Mouse (Mus musculus) liver, adult (tissue): ENCODE data around the gene Sv2b.

ENCODE experiments used
- GATA4 ChIP-seq: IDR thresholded peaks from 2 replicates; pipeline ENCODE4 v1.6.1; 2014; ENCODE audit warnings: mild to moderate bottlenecking, low read length; ENCODE audit not compliant: insufficient replicate concordance

The Sv2b gene

GRCm38 (mm10) chr7:75302523-75303215 lies 6.4 kb downstream of the Sv2b start:
- TF ChIP-seq GATA4: no peak

DNA sequence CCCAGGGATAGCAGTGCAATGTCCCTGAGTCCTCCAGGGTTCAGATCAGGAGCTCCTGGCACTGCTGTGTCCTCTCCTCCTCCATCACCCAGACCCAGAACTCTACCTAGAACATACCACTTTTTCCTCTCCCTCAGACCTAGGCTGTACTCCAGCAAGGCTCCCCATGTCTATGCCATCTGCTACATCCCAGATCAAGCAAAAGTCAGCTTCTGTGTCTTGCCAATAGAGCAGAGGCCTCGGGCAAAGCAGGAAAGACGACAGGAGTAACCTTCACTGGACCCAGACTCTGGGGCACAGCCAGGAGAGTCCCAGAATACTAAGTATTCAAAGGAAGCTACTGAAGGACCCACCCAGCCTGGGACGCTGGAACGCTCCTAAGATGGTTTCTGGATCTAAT lies 9.8 kb downstream of the Sv2b start:
- TF ChIP-seq GATA4: no peak

DNA sequence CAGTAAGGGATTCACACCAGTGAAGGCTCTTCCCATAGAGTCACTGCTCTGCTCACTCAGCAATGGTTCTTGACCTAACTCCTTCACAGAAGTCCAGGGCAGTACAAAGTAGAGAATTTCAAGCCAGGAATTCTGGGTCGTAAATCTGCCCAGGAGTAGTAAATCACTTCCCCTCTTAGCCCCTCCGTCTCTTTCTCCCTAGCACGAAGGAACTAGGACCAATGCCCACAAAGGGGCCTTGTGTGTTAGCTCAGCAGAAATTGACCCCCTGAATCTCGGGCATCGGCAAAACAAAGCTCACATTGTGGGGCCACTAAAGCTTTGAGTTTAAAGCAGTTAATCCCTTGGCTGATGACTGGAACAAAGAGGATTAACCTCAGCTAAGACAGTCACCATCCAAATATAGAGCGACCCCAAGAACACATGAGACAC lies 12.4 kb downstream of the Sv2b start:
- no peak for TF ChIP-seq GATA4

DNA sequence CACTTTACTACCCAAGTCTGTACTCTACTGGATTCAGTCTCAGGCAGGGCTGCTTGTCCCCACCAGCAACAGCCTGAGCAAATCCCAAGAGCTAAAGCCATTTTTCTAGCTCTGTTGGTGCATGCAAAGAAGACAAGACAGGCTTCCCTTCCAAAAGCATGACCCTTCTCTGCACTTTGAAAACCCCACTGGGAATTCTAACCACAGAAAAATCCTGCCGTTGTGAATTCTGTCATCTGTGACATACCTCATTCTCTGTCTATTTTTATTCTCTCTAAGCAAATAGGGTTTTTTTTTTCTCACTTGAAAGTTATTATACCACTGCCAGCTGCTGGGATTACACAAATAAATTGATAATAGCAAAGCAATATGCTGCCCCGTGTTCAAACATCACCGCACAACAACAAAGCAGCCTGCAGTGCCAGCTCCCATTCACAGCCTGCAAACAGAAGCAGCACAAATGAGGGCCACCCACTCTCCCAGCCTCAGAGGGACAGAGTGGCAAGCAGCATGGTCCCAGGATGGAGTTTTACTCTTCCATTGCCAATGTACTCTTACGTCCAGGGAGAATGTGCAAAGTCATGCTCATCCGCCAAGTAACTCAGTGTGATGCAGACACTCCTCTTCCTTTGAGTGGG lies 13.7 kb downstream of the Sv2b start:
- TF ChIP-seq GATA4: no peak

- TF ChIP-seq GATA4: no peak
Measured at GRCm38 (mm10) chr7:75292246-75292645, 16.8 kb downstream of the Sv2b start.

- no peak for TF ChIP-seq GATA4
Measured at GRCm38 (mm10) chr7:75290554-75290953, 18.5 kb downstream of the Sv2b start.

- no peak for TF ChIP-seq GATA4
Measured at GRCm38 (mm10) chr7:75287237-75287636, 21.8 kb downstream of the Sv2b start.

DNA sequence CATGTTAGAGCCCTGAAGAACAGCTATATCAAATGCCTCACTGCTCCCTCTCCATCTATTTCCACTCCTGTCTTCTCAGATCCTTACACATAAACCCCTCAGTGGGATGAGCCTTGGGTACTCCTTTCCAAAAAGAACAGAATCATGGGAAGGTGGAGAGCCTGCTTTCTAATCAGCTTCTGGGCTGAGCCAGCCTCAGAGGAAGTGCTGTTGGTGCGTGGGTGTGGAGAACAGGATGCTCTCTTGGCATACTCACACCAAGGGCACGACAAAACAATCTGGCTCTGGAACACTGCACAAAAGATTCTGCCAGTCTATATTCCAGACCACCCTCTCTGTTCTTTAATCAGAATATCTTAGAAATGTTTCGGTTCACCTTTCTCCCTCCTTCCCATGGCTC lies 26.1 kb downstream of the Sv2b start:
- no peak for TF ChIP-seq GATA4

DNA sequence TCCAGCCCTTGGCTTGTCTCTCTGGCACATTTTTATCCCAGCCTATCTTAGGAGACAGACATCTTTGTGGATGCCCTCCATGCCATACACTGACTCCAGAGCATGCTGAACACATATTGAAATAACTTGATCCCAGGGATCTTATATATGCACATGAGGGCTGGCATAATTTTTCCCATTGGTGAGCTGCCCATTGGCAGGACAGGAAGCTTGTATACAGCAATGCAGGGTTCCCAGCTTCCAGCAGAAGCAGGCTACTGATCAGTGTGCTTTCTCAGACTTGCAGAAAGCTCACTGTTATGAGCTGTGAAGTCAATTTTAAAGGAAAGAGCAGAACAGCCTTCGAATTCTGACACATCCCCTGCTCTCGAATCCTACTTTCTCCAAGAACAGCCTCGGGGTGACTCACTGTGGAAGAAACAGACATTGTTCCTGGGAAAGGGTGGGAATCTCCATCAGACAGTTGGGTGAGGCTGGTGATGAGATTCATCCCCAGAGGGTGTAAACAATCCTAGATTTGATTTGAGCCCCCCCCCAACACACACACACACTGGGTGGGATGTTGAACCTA lies 26.9 kb downstream of the Sv2b start:
- TF ChIP-seq GATA4: no peak

GRCm38 (mm10) chr7:75281106-75281505 lies 28.0 kb downstream of the Sv2b start:
- TF ChIP-seq GATA4: no peak

DNA sequence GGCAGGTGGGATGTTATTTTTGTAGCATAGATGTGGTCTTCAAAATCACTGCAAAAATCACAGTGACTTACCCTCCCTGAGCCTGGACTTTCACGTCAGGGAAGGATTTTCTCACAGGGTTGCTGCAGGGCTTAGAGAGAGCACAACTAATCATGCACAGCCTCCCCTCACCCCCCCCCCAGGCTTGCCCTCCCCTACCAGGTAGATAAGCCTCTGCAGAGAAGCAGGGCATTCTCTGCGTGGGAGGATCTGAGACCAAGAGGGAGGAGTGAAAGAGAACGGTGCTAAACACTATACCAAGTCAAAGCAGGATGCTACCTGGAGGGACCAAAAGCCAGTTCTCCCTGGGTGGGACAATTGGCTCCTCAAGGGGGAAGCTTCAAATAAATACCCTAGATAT lies 31.2 kb downstream of the Sv2b start:
- no peak for TF ChIP-seq GATA4

- TF ChIP-seq GATA4: no peak
Measured at GRCm38 (mm10) chr7:75276739-75277138, 32.3 kb downstream of the Sv2b start.

- TF ChIP-seq GATA4: no peak
Measured at GRCm38 (mm10) chr7:75274518-75274917, 34.5 kb downstream of the Sv2b start.

DNA sequence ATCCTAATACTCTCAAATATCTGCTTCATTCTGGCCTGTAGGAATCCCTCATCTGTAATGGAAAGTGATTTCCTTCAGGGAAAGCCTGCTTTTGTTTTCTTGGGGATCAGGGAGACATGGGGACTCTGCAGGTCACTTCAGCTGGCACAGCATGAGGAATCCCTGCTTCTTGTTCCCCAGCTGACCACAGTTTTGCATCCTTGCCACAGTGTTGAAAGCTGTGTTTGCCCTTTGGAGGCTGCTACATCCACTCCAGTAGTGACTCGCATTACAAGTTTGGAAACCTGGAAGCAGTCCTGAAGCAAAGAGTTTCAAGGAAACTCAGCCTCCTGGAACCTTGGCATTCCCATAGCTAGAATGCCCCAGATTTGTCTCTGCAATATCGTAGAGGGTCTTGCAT lies 35.4 kb downstream of the Sv2b start:
- no peak for TF ChIP-seq GATA4

- TF ChIP-seq GATA4: no peak
Measured at GRCm38 (mm10) chr7:75271921-75272381, 37.1 kb downstream of the Sv2b start.

- TF ChIP-seq GATA4: no peak
Measured at GRCm38 (mm10) chr7:75271306-75271705, 37.8 kb downstream of the Sv2b start.
